Mouse (Mus musculus) gonadal fat pad, adult 2 months (tissue): ENCODE results near the gene Igfbp3. TPM values are rescaled to one million over a fixed set of nuclear protein-coding genes. Genes with fewer than 3 reads are reported as not detected.

Experiments used
- DNase-seq: peaks from one replicate; pipeline ENCODE4 v3.0.0-alpha.2; 2012; ENCODE audit warnings: low read depth
- polyA plus RNA-seq: library from polyadenylated mRNA; depleted of rRNA; stranded (reverse); fragments of >200 nt; gene quantifications from 2 replicates; pipeline ENCODE4 v1.2.3, GENCODE M21; 2012; rRNA removed

Gene Igfbp3
- polyA plus RNA-seq, 1 experiment: 26.4 TPM

- no peak for DNase-seq
Measured at GRCm38 (mm10) chr11:7161502-7162174, 52.1 kb downstream of the Igfbp3 start.

GRCm38 (mm10) chr11:7160637-7161101, 53.1 kb downstream of the Igfbp3 start:
- DNase-seq: no peak

GRCm38 (mm10) chr11:7160146-7160545, 53.6 kb downstream of the Igfbp3 start:
- DNase-seq: no peak

- no peak for DNase-seq
Measured at GRCm38 (mm10) chr11:7158196-7158595, 55.5 kb downstream of the Igfbp3 start.

GRCm38 (mm10) chr11:7156427-7156826, 57.3 kb downstream of the Igfbp3 start:
- no peak for DNase-seq

Other genes starting within 250 kb of the Igfbp3 start
- gene Adcy1, start 150.4 kb downstream of the Igfbp3 start, polyA plus RNA-seq: 0.49 and 1.0 TPM in 2 replicates
- not detected in 2 replicates for gene Gm11985, start 25.4 kb downstream of the Igfbp3 start, polyA plus RNA-seq
- gene Igfbp1, start 16.1 kb downstream of the Igfbp3 start, polyA plus RNA-seq: 0.36 and 1.3 TPM in 2 replicates